Mouse (Mus musculus) 416B (cell line): Measurements from ENCODE around the gene Plekhm1.
A peak's percentile ranks its signal among the peaks of the same experiment; 100 is the strongest.

Source experiments
- DNase-seq: peaks from one replicate; pipeline ENCODE4 v3.0.0; 2011; ENCODE audit warnings: low read depth

Gene Plekhm1

GRCm38 (mm10) chr11:103394604-103395003, 17.9 kb downstream of the Plekhm1 start:
- no peak for DNase-seq

GRCm38 (mm10) chr11:103394025-103394424, 18.5 kb downstream of the Plekhm1 start:
- DNase-seq, result no peak

- no peak for DNase-seq
Measured at GRCm38 (mm10) chr11:103387870-103388526, 24.5 kb downstream of the Plekhm1 start.

GRCm38 (mm10) chr11:103386827-103387226, 25.7 kb downstream of the Plekhm1 start:
- DNase-seq, result peak; percentile 56

- DNase-seq, result peak; percentile 95
Measured at GRCm38 (mm10) chr11:103381956-103382613, 30.4 kb downstream of the Plekhm1 start.

GRCm38 (mm10) chr11:103381505-103381904, 31.0 kb downstream of the Plekhm1 start:
- no peak for DNase-seq

GRCm38 (mm10) chr11:103380460-103380859, 32.0 kb downstream of the Plekhm1 start:
- no peak for DNase-seq

- DNase-seq, result no peak
Measured at GRCm38 (mm10) chr11:103378341-103378740, 34.1 kb downstream of the Plekhm1 start.

GRCm38 (mm10) chr11:103375772-103376171, 36.7 kb downstream of the Plekhm1 start:
- DNase-seq, result no peak

GRCm38 (mm10) chr11:103375258-103375657, 37.2 kb downstream of the Plekhm1 start:
- DNase-seq, result peak; percentile 87

- no peak for DNase-seq
Measured at GRCm38 (mm10) chr11:103373922-103374321, 38.6 kb downstream of the Plekhm1 start.

GRCm38 (mm10) chr11:103372561-103372960, 39.9 kb downstream of the Plekhm1 start:
- peak; percentile 87 for DNase-seq

- DNase-seq, result peak; percentile 78
Measured at GRCm38 (mm10) chr11:103372068-103372467, 40.4 kb downstream of the Plekhm1 start.

GRCm38 (mm10) chr11:103371222-103371539, 41.3 kb downstream of the Plekhm1 start:
- peak; percentile 66 for DNase-seq

- DNase-seq, result no peak
Measured at GRCm38 (mm10) chr11:103370397-103371221, 41.9 kb downstream of the Plekhm1 start.

- no peak for DNase-seq
Measured at GRCm38 (mm10) chr11:103365530-103365929, 47.0 kb downstream of the Plekhm1 start.

GRCm38 (mm10) chr11:103365022-103365421, 47.5 kb downstream of the Plekhm1 start:
- DNase-seq, result no peak

- DNase-seq, result no peak
Measured at GRCm38 (mm10) chr11:103364335-103364734, 48.2 kb downstream of the Plekhm1 start.

- peak; percentile 75 for DNase-seq
Measured at GRCm38 (mm10) chr11:103363214-103364148, 49.0 kb downstream of the Plekhm1 start, which contains the start of gene Arhgap27. Gene Arhgap27, minus strand, starts transcription at chr11:103363692.

GRCm38 (mm10) chr11:103362521-103363181, 49.8 kb downstream of the Plekhm1 start:
- DNase-seq, result no peak

GRCm38 (mm10) chr11:103362054-103362432, 50.4 kb downstream of the Plekhm1 start:
- no peak for DNase-seq
